8 mouse cellular contexts compared by ENCODE assay signal in the genomic region with DNA sequence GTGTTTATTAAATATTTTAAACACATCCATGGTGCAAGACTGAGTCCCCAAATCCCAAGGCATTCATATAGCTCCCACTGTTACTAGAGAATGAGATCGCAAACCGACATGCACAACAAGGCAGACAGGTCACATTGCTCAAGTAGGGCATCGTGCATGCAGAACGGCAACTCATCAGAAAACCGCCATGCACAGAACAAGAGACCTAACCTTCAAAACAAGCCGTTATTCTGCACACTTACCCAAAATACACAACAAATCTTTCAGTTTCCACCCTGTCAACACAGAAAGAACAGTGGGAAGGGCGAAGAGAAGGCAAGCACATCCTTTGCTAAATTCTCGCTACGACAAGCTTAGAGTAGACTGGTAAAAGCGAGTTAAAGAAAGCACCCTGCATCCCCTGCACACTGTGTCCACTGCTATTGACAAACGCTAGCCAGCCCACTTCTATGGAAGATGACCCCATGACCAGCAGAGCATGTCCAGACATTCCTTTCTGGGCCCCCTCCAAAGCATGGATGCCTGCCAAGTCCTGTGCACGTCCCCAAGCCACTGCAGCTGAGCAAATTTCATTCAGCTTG.
DNase-seq lines count a peak whose midpoint lies in the region; ATAC-seq and TF ChIP-seq lines count a peak whose summit lies in the region.

No protein-coding gene starts in this region.

- POLR2A ChIA-PET in Patski (lab: Charles Lee): no interaction called here

- TF ChIP-seq POLR2A in heart, adult 2 months (IDR thresholded peaks at IDR 0.05; ENCODE audit: insufficient read depth, low read depth, low read length): no peak

- intact Hi-C loops in heart, adult 2 months (cut with DNase I): no loop called here

- TF ChIP-seq CTCF in heart, adult 2 months (IDR thresholded peaks at IDR 0.05): no peak
- no peak for TF ChIP-seq CTCF in Patski (IDR thresholded peaks at IDR 0.05)
- TF ChIP-seq CTCF in midbrain, postnatal 0 days (IDR thresholded peaks at IDR 0.05): no peak

- in situ Hi-C loops in Patski (cut with MboI; ENCODE audit: low pct_unique_long_range_greater_than_20kb): no loop called here

- H3K4me2 ChIP-seq in embryonic facial prominence, embryonic 14.5 days (ENCODE audit: low read depth, low read length): peak overlapping the region; percentile 12; the same call in 1 of the 2 replicates
- 0 out of 2 replicates have a peak overlapping the region, but pooled peaks have one; percentile 14 for H3K4me2 ChIP-seq in intestine, embryonic 16.5 days (ENCODE audit: low read depth, low read length)
- H3K4me2 ChIP-seq in midbrain, postnatal 0 days (ENCODE audit: low read depth, low read length, poor library complexity, severe bottlenecking): peak overlapping the region; percentile 54

- no peak for TF ChIP-seq EP300 in heart, adult 2 months (IDR thresholded peaks at IDR 0.05; ENCODE audit: insufficient read depth, low read depth, low read length)

- no peak overlapping the region for H3K4me3 ChIP-seq in heart, adult 2 months
- H3K4me3 ChIP-seq in embryonic facial prominence, embryonic 14.5 days (ENCODE audit: low read depth, low read length): no peak overlapping the region
- H3K4me3 ChIP-seq in intestine, embryonic 16.5 days (ENCODE audit: low read length): no peak overlapping the region
- peak overlapping the region; percentile 34 for H3K4me3 ChIP-seq in midbrain, postnatal 0 days (ENCODE audit: low read depth, low read length)

- H3K27me3 ChIP-seq in heart, adult 2 months (ENCODE audit: control insufficient read depth, insufficient read depth, low read length): no peaks in the 10 kb centered on the region
- H3K27me3 ChIP-seq in Patski: no peaks in the 10 kb centered on the region
- H3K27me3 ChIP-seq in embryonic facial prominence, embryonic 14.5 days (replicated peaks; ENCODE audit: control insufficient read depth, insufficient read depth, low read length): no peaks in the 10 kb centered on the region
- H3K27me3 ChIP-seq in intestine, embryonic 16.5 days (replicated peaks; ENCODE audit: control insufficient read depth, insufficient read depth, low read length): no peaks in the 10 kb centered on the region
- H3K27me3 ChIP-seq in midbrain, postnatal 0 days (ENCODE audit: insufficient read depth, low read length): no peaks in the 10 kb centered on the region

- H3K36me3 ChIP-seq in heart, adult 2 months (ENCODE audit: control insufficient read depth, insufficient read depth, low read length): no peaks in the 10 kb centered on the region
- no peaks in the 10 kb centered on the region for H3K36me3 ChIP-seq in embryonic facial prominence, embryonic 14.5 days (ENCODE audit: control insufficient read depth, insufficient read depth, low read length)
- no peaks in the 10 kb centered on the region for H3K36me3 ChIP-seq in intestine, embryonic 16.5 days (ENCODE audit: control insufficient read depth, insufficient read depth, low read length)
- no peaks in the 10 kb centered on the region for H3K36me3 ChIP-seq in midbrain, postnatal 0 days (ENCODE audit: insufficient read depth, low read length)

- DNase-seq in heart, adult 2 months: peak; percentile 7 to 24
- DNase-seq in heart, adult 11 months: no peak
- DNase-seq in Patski (ENCODE audit: low read depth, low spot score): peak; percentile 24
- DNase-seq in embryonic facial prominence, embryonic 14.5 days (ENCODE audit: low spot score): peak; percentile 75
- peak; percentile 62 for DNase-seq in midbrain, postnatal 0 days (ENCODE audit: low spot score)
- no peak for DNase-seq in gastrocnemius, adult 8-10 months (ENCODE audit: low spot score in 2 of 2)
- no peak for DNase-seq in yolk sac, embryonic 10.5 days (ENCODE audit: low spot score)

- H3K9ac ChIP-seq in heart, adult 2 months (ENCODE audit: low read depth, low read length): no peak overlapping the region
- no peak overlapping the region for H3K9ac ChIP-seq in embryonic facial prominence, embryonic 14.5 days (ENCODE audit: low read depth, low read length)
- H3K9ac ChIP-seq in intestine, embryonic 16.5 days (ENCODE audit: low read depth, low read length): no peak overlapping the region
- H3K9ac ChIP-seq in midbrain, postnatal 0 days (replicated peaks; ENCODE audit: low read length, poor library complexity, severe bottlenecking): peak overlapping the region; percentile 26; the same call in 1 of the 2 replicates

- 57% methylated on average over 12 of the region's 12 CpGs for whole genome bisulfite sequencing in heart, adult 2 months
- 58% methylated on average over 12 of the region's 12 CpGs for WGBS in embryonic facial prominence, embryonic 14.5 days
- 46% methylated on average over 12 of the region's 12 CpGs for WGBS in intestine, embryonic 16.5 days
- WGBS in midbrain, postnatal 0 days: 15% methylated on average over 12 of the region's 12 CpGs

- H3K9me3 ChIP-seq in embryonic facial prominence, embryonic 14.5 days (ENCODE audit: control insufficient read depth, low read length): no peaks in the 10 kb centered on the region
- no peaks in the 10 kb centered on the region for H3K9me3 ChIP-seq in intestine, embryonic 16.5 days (ENCODE audit: control insufficient read depth, low read length)
- H3K9me3 ChIP-seq in midbrain, postnatal 0 days (ENCODE audit: low read length): no peaks in the 10 kb centered on the region

- peak; percentile 70 for ATAC-seq in Patski
- ATAC-seq in embryonic facial prominence, embryonic 14.5 days (ENCODE audit: low read depth): peak; percentile 57; the same call in 1 of the 2 replicates
- peak; percentile 53; the same call in 1 of the 2 replicates for ATAC-seq in intestine, embryonic 16.5 days
- ATAC-seq in midbrain, postnatal 0 days (ENCODE audit: low FRiP score): peak; percentile 49; the same call in 1 of the 2 replicates

- H3K27ac ChIP-seq in heart, adult 2 months: no peak overlapping the region
- H3K27ac ChIP-seq in embryonic facial prominence, embryonic 14.5 days (replicated peaks; ENCODE audit: low read depth, low read length): no peak overlapping the region
- no peak overlapping the region for H3K27ac ChIP-seq in intestine, embryonic 16.5 days (ENCODE audit: low read length)
- peak overlapping the region; percentile 13; the same call in 1 of the 2 replicates for H3K27ac ChIP-seq in midbrain, postnatal 0 days (ENCODE audit: low read depth, low read length)

- H3K79me2 ChIP-seq in heart, adult 2 months (replicated peaks; ENCODE audit: control insufficient read depth, insufficient read depth, low read length): no peaks in the 10 kb centered on the region

- H3K4me1 ChIP-seq in heart, adult 2 months (ENCODE audit: control insufficient read depth, insufficient read depth, low read length): no peaks in the 10 kb centered on the region
- no peaks in the 10 kb centered on the region; the same call in 1 of the 2 replicates for H3K4me1 ChIP-seq in embryonic facial prominence, embryonic 14.5 days (ENCODE audit: control insufficient read depth, insufficient read depth, low read length)
- peaks cover 5% of the 10 kb centered on the region; the same call in 1 of the 2 replicates for H3K4me1 ChIP-seq in intestine, embryonic 16.5 days (ENCODE audit: control insufficient read depth, insufficient read depth, low read length)
- no peaks in the 10 kb centered on the region; the same call in 1 of the 2 replicates for H3K4me1 ChIP-seq in midbrain, postnatal 0 days (ENCODE audit: insufficient read depth, low read length)

- CTCF ChIA-PET in Patski (lab: Charles Lee): no interaction called here

Comparison
In these comparisons a context has a peak if more than half of its experiments do, and no peak if none do; other contexts are left out.
1. DNase-seq: peak in heart, adult 2 months (2 of 2), Patski (single experiment), embryonic facial prominence, embryonic 14.5 days (single experiment) and midbrain, postnatal 0 days (single experiment); none in heart, adult 11 months (single experiment), gastrocnemius, adult 8-10 months (0 of 2) and yolk sac, embryonic 10.5 days (single experiment).
2. Peak in every context shown above with its lines, with median percentiles within 50 percentile points of each other: ATAC-seq and H3K4me2 ChIP-seq.